Mouse (Mus musculus) heart, postnatal 0 days (tissue): ENCODE results near the gene Rbck1. TPM values are rescaled to one million over a fixed set of nuclear protein-coding genes. Genes with fewer than 3 reads are reported as not detected.

Experiments
- ATAC-seq: fragments of 200-750 bp; cut with Nextera tagmentation; 2 replicates; pipeline ENCODE4 v1.8.0; 2017; ENCODE audit warnings: low read depth, moderate number of reproducible peaks, moderate library complexity; ENCODE audit not compliant: insufficient read depth
- DNase-seq: peaks from one replicate; pipeline ENCODE4 v3.0.0-alpha.2; 2016; ENCODE audit warnings: low spot score
- H3K27ac ChIP-seq: fragments of 300-500 bp; sonication (generic); 2 replicates; pipeline ENCODE4 v1.5.1; 2014; ENCODE audit warnings: low read depth, mild to moderate bottlenecking
- H3K27me3 ChIP-seq: fragments of 300-500 bp; sonication (generic); 2 replicates; pipeline ENCODE4 v1.6.1; 2014; ENCODE audit warnings: low read length, mixed read lengths; ENCODE audit not compliant: control insufficient read depth, insufficient read depth
- H3K36me3 ChIP-seq: fragments of 300-500 bp; sonication (generic); replicated peaks from 2 replicates; pipeline ENCODE4 v1.6.1; 2014; ENCODE audit warnings: low read length, mixed read lengths; ENCODE audit not compliant: control insufficient read depth, insufficient read depth
- H3K4me1 ChIP-seq: fragments of 300-500 bp; sonication (generic); 2 replicates; pipeline ENCODE4 v1.6.1; 2014; ENCODE audit warnings: antibody characterized with exemption; ENCODE audit not compliant: control insufficient read depth, insufficient read depth
- H3K4me2 ChIP-seq: fragments of 300-500 bp; sonication (generic); 2 replicates; pipeline ENCODE4 v1.6.1; 2014; ENCODE audit warnings: low read depth, mild to moderate bottlenecking, low read length, moderate library complexity
- H3K4me3 ChIP-seq: fragments of 300-500 bp; sonication (generic); 2 replicates; pipeline ENCODE4 v1.5.1; 2014; ENCODE audit warnings: low read depth, low read length
- H3K9ac ChIP-seq: fragments of 300-500 bp; sonication (generic); replicated peaks from 2 replicates; pipeline ENCODE4 v1.6.1; 2014; ENCODE audit warnings: low read depth, low read length, mixed read lengths
- H3K9me3 ChIP-seq: fragments of 300-500 bp; sonication (generic); replicated peaks from 2 replicates; pipeline ENCODE4 v1.6.1; 2016; ENCODE audit warnings: low read length; ENCODE audit not compliant: control insufficient read depth
- CTCF ChIP-seq: IDR thresholded peaks from 2 replicates; pipeline ENCODE4 v1.5.1; 2016; ENCODE audit warnings: antibody characterized with exemption, control low read depth, low read depth
- EP300 ChIP-seq: IDR thresholded peaks from 2 replicates; pipeline ENCODE4 v1.6.1; 2016; ENCODE audit warnings: antibody characterized with exemption, low read depth
- WGBS: fragments of 180-500 bp; shearing (Covaris S2); extraction: QIAGEN DNeasy Blood & Tissue Kit; methylation state at CpG from one replicate; pipeline ENCODE4 v1.1.7; 2014; 5-methylcytosine and 5-hydroxymethylcytosine counted together
- polyA plus RNA-seq: library from polyadenylated mRNA; unstranded; fragments of >200 nt; fragmentation: Nextera tagmentation; extraction: Ambion mirVana; gene quantifications from 2 replicates; pipeline ENCODE4 v1.2.1, GENCODE M21; 2015
- total RNA-seq: library from RNA; depleted of rRNA; stranded (reverse); fragments of >200 nt; gene quantifications from 2 replicates; pipeline ENCODE4 v1.2.3, GENCODE M21; 2014; ENCODE audit warnings: low replicate concordance

The Rbck1 gene
- total and polyA plus RNA-seq, 2 experiments from 2014 or later, result 54.4 to 104 TPM

- under 1% methylated on average over 52 of the region's 52 CpGs for WGBS
- no peaks in the 10 kb centered on the region for H3K9me3 ChIP-seq
- peak; percentile 86 for ATAC-seq
These were observed 11.1 kb upstream of the Rbck1 start, which contains the start of gene Trib3 for GRCm38 (mm10) chr2:152343329-152344213. TSS of gene Trib3 (minus strand) at chr2:152344032.

GRCm38 (mm10) chr2:152339631-152340179 lies 7.3 kb upstream of the Rbck1 start:
- no peak for TF ChIP-seq CTCF
- TF ChIP-seq EP300, result no peak
- ATAC-seq (no peak), DNase-seq (no peak)
- 87% methylated on average over 21 of the region's 22 CpGs for WGBS
- Histone ChIP-seq H3K9ac (no peak overlapping the region), H3K9me3 (no peaks in the 10 kb centered on the region), H3K4me2 (no peak overlapping the region), H3K27me3 (no peaks in the 10 kb centered on the region), H3K27ac (no peak overlapping the region), H3K4me3 (no peak overlapping the region), H3K36me3 (no peaks in the 10 kb centered on the region), H3K4me1 (no peaks in the 10 kb centered on the region; the same call in 1 of the 2 replicates)

More at GRCm38 (mm10) chr2:152343329-152344213, 11.1 kb upstream of the Rbck1 start, which contains the start of gene Trib3:
- no peaks in the 10 kb centered on the region for H3K36me3 ChIP-seq
- H3K27me3 ChIP-seq, result no peaks in the 10 kb centered on the region
- H3K4me3 ChIP-seq, result peak within 1 kb of the TSS; percentile 68
- H3K27ac ChIP-seq, result peak within 1 kb of the TSS; percentile 57
- TF ChIP-seq EP300, result no peak
- TF ChIP-seq CTCF, result peak; percentile 80
- DNase-seq, result peak; percentile 83
- H3K4me2 ChIP-seq, result peak within 1 kb of the TSS; percentile 98
- no peaks in the 10 kb centered on the region for H3K4me1 ChIP-seq
- H3K9ac ChIP-seq, result peak within 1 kb of the TSS; percentile 71

- TF ChIP-seq CTCF (no peak), EP300 (no peak)
- no peaks in the 10 kb centered on the region for H3K27me3 ChIP-seq
- no peaks in the 10 kb centered on the region for H3K36me3 ChIP-seq
- ATAC-seq (no peak), DNase-seq (no peak)
- H3K4me2 ChIP-seq, result no peak overlapping the region
- H3K4me3 ChIP-seq, result no peak overlapping the region
- H3K9ac ChIP-seq, result no peak overlapping the region
- no peak overlapping the region for H3K27ac ChIP-seq
- H3K9me3 ChIP-seq, result no peaks in the 10 kb centered on the region
- H3K4me1 ChIP-seq, result no peaks in the 10 kb centered on the region; the same call in 1 of the 2 replicates
- WGBS, result 87% methylated on average over 13 of the region's 13 CpGs
These were observed 5.9 kb upstream of the Rbck1 start for GRCm38 (mm10) chr2:152338319-152338718.

- no peak overlapping the region for H3K27ac ChIP-seq
- TF ChIP-seq CTCF (no peak), EP300 (no peak)
- H3K4me3 ChIP-seq, result no peak overlapping the region
- H3K36me3 ChIP-seq, result no peaks in the 10 kb centered on the region
- no peak overlapping the region for H3K9ac ChIP-seq
- no peak overlapping the region for H3K4me2 ChIP-seq
- no peak for DNase-seq
- no peaks in the 10 kb centered on the region; the same call in 1 of the 2 replicates for H3K4me1 ChIP-seq
- 86% methylated on average over 11 of the region's 11 CpGs for WGBS
- no peaks in the 10 kb centered on the region for H3K9me3 ChIP-seq
- no peak for ATAC-seq
- H3K27me3 ChIP-seq, result no peaks in the 10 kb centered on the region
These were observed 5.2 kb upstream of the Rbck1 start for GRCm38 (mm10) chr2:152337591-152338212.

GRCm38 (mm10) chr2:152336856-152337255 lies 4.4 kb upstream of the Rbck1 start:
- Histone ChIP-seq H3K9ac (no peak overlapping the region), H3K27me3 (no peaks in the 10 kb centered on the region), H3K4me3 (no peak overlapping the region), H3K4me1 (no peaks in the 10 kb centered on the region; the same call in 1 of the 2 replicates), H3K27ac (no peak overlapping the region), H3K4me2 (no peak overlapping the region), H3K36me3 (no peaks in the 10 kb centered on the region), H3K9me3 (no peaks in the 10 kb centered on the region)
- 53% methylated on average over 1 of the region's 1 CpGs for WGBS
- ATAC-seq, result no peak
- DNase-seq, result no peak
- TF ChIP-seq CTCF, result no peak
- TF ChIP-seq EP300, result no peak
